Mouse (Mus musculus) megakaryocyte-erythroid progenitor cell, adult 5-6 weeks (primary cell): ENCODE measurements around the gene Nrros. TPM values are rescaled to one million over a fixed set of nuclear protein-coding genes. Genes with fewer than 3 reads are reported as not detected.

Experiments
- total RNA-seq, 2 experiments: library from RNA; stranded (forward) in 1 of 2; stranded (reverse) in 1 of 2; fragments of 200-1000, 215-1000 nt in 1 of 2; fragments of >200 nt in 1 of 2; fragmentation: Nextera tagmentation in 1 of 2; gene quantifications; 2 replicates each; pipeline ENCODE4 v1.2.3; 2014 to 2017

Gene Nrros
- total RNA-seq, 2 experiments from 2014 or later, result 40.3 to 53.3 TPM

Other genes with a start within 250 kb of the Nrros start
- gene Pigz, start 231.7 kb downstream of the Nrros start, total RNA-seq (2014; fragmentation: Nextera tagmentation), result not detected in 2 replicates
- gene Pigz, start 231.7 kb downstream of the Nrros start, total RNA-seq (2017), result not detected in 2 replicates
- 35.2 and 39.0 TPM in 2 replicates for gene 0610012G03Rik, start 217.1 kb downstream of the Nrros start, total RNA-seq (2014; fragmentation: Nextera tagmentation)
- 8.3 and 14.3 TPM in 2 replicates for gene 0610012G03Rik, start 217.1 kb downstream of the Nrros start, total RNA-seq (2017)
- gene Ncbp2, start 217.1 kb downstream of the Nrros start, total RNA-seq (2014; fragmentation: Nextera tagmentation), result 47.7 and 57.6 TPM in 2 replicates
- 56.6 and 59.0 TPM in 2 replicates for gene Ncbp2, start 217.1 kb downstream of the Nrros start, total RNA-seq (2017)
- 17.0 and 17.2 TPM in 2 replicates for gene Senp5, start 162.3 kb downstream of the Nrros start, total RNA-seq (2014; fragmentation: Nextera tagmentation)
- 14.8 and 17.6 TPM in 2 replicates for gene Senp5, start 162.3 kb downstream of the Nrros start, total RNA-seq (2017)
- gene Pak2, start 86.3 kb downstream of the Nrros start, total RNA-seq (2014; fragmentation: Nextera tagmentation), result 29.9 and 48.9 TPM in 2 replicates
- 39.2 and 44.8 TPM in 2 replicates for gene Pak2, start 86.3 kb downstream of the Nrros start, total RNA-seq (2017)
- 31.9 and 53.7 TPM in 2 replicates for gene Pigx, start 65.9 kb downstream of the Nrros start, total RNA-seq (2014; fragmentation: Nextera tagmentation)
- 24.8 and 43.2 TPM in 2 replicates for gene Pigx, start 65.9 kb downstream of the Nrros start, total RNA-seq (2017)
- gene Cep19, start 65.8 kb downstream of the Nrros start, total RNA-seq (2014; fragmentation: Nextera tagmentation), result 8.0 and 11.6 TPM in 2 replicates
- 11.7 and 19.5 TPM in 2 replicates for gene Cep19, start 65.8 kb downstream of the Nrros start, total RNA-seq (2017)
- 0.81 TPM in 1 of 2 replicates, not detected in the other for gene Bex6, start 14.2 kb upstream of the Nrros start, total RNA-seq (2014; fragmentation: Nextera tagmentation)
- gene Bex6, start 14.2 kb upstream of the Nrros start, total RNA-seq (2017), result 3.6 TPM in 1 of 2 replicates, not detected in the other
- gene Fbxo45, start 81.6 kb upstream of the Nrros start, total RNA-seq (2014; fragmentation: Nextera tagmentation), result 17.3 and 20.0 TPM in 2 replicates
- 19.4 and 26.9 TPM in 2 replicates for gene Fbxo45, start 81.6 kb upstream of the Nrros start, total RNA-seq (2017)
- 11.8 and 17.1 TPM in 2 replicates for gene Wdr53, start 81.6 kb upstream of the Nrros start, total RNA-seq (2014; fragmentation: Nextera tagmentation)
- gene Wdr53, start 81.6 kb upstream of the Nrros start, total RNA-seq (2017), result 15.9 and 21.6 TPM in 2 replicates
- gene Smco1, start 105.9 kb upstream of the Nrros start, total RNA-seq (2014; fragmentation: Nextera tagmentation), result not detected in 2 replicates
- not detected in 2 replicates for gene Smco1, start 105.9 kb upstream of the Nrros start, total RNA-seq (2017)
- 23.4 and 23.8 TPM in 2 replicates for gene Rnf168, start 111.9 kb upstream of the Nrros start, total RNA-seq (2014; fragmentation: Nextera tagmentation)
- gene Rnf168, start 111.9 kb upstream of the Nrros start, total RNA-seq (2017), result 44.0 and 60.6 TPM in 2 replicates
- 22.2 and 29.3 TPM in 2 replicates for gene Ubxn7, start 166.7 kb upstream of the Nrros start, total RNA-seq (2014; fragmentation: Nextera tagmentation)
- 32.3 and 32.7 TPM in 2 replicates for gene Ubxn7, start 166.7 kb upstream of the Nrros start, total RNA-seq (2017)
- gene Tm4sf19, start 234.9 kb upstream of the Nrros start, total RNA-seq (2014; fragmentation: Nextera tagmentation), result not detected in 2 replicates
- gene Tm4sf19, start 234.9 kb upstream of the Nrros start, total RNA-seq (2017), result not detected in 2 replicates